Mouse (Mus musculus) spleen, adult 2 months (tissue): ENCODE results near the gene Ctnna2.

Experiments
- CTCF ChIP-seq: fragments of 200-500 bp; IDR thresholded peaks from 2 replicates; pipeline ENCODE4 v1.5.1; 2011; ENCODE audit warnings: mild to moderate bottlenecking, inconsistent platforms; ENCODE audit not compliant: insufficient read depth, insufficient read length, insufficient replicate concordance; ENCODE audit errors: extremely low read depth
- POLR2A ChIP-seq: fragments of 200-500 bp; IDR thresholded peaks from 2 replicates; pipeline ENCODE4 v1.6.1; 2011; ENCODE audit warnings: low read depth, low read length, inconsistent platforms

DNA sequence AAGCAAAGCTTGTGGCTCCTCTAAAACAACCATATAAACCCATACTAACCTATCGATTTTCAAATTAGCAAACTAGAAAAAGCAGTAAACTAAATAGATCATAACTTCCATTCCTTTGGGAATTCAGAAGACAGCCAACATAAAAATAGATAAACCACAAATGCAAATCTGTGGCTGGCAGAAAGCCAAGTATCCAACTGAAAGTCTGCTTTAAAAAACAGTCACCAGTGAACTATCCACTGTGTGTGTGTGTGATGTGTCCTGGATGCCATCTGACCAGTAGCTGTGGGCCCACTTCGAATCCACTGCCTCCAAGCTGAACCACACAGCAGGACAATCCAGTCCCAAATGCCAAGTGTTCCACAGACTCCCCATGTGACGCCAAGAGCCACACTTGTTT lies 782.8 kb downstream of the Ctnna2 start:
- no peak for TF ChIP-seq POLR2A
- no peak for TF ChIP-seq CTCF
